Mouse (Mus musculus) lung, postnatal 0 days (tissue): Measurements from ENCODE around the gene Olfr521. TPM values are rescaled to one million over a fixed set of nuclear protein-coding genes. Genes with fewer than 3 reads are reported as not detected.
"Not testable (repeated sequence)": the region's sequence is repeated elsewhere in the genome, so short reads cannot be mapped to it uniquely, and the experiment has no call there.

Source experiments
- ATAC-seq: fragments of 200-750 bp; cut with Nextera tagmentation; 2 replicates; pipeline ENCODE4 v1.8.0; 2017; ENCODE audit warnings: moderate library complexity
- DNase-seq: peaks from one replicate; pipeline ENCODE4 v3.0.0-alpha.2; 2016; ENCODE audit warnings: low spot score
- H3K27ac ChIP-seq: fragments of 300-500 bp; sonication (generic); 2 replicates; pipeline ENCODE4 v1.5.1; 2014; ENCODE audit warnings: antibody characterized with exemption, mild to moderate bottlenecking, low read length, mixed read lengths
- H3K27me3 ChIP-seq: fragments of 300-500 bp; sonication (generic); replicated peaks from 2 replicates; pipeline ENCODE4 v1.6.1; 2014; ENCODE audit warnings: low read length, mixed read lengths; ENCODE audit not compliant: insufficient read depth
- H3K36me3 ChIP-seq: fragments of 300-500 bp; sonication (generic); 2 replicates; pipeline ENCODE4 v1.6.1; 2014; ENCODE audit warnings: low read length, mixed read lengths; ENCODE audit not compliant: insufficient read depth
- H3K4me1 ChIP-seq: fragments of 300-500 bp; sonication (generic); 2 replicates; pipeline ENCODE4 v1.6.1; 2014; ENCODE audit warnings: antibody characterized with exemption, low read depth, low read length, mixed read lengths; ENCODE audit not compliant: insufficient read depth
- H3K4me2 ChIP-seq: fragments of 300-500 bp; sonication (generic); replicated peaks from 2 replicates; pipeline ENCODE4 v1.6.1; 2014; ENCODE audit warnings: low read depth, mild to moderate bottlenecking, low read length, moderate library complexity, mixed read lengths
- H3K4me3 ChIP-seq: fragments of 300-500 bp; sonication (generic); 2 replicates; pipeline ENCODE4 v1.5.1; 2014; ENCODE audit warnings: low read depth, low read length
- H3K9ac ChIP-seq: fragments of 300-500 bp; sonication (generic); replicated peaks from 2 replicates; pipeline ENCODE4 v1.6.1; 2014; ENCODE audit warnings: low read depth, mild to moderate bottlenecking
- H3K9me3 ChIP-seq: fragments of 300-500 bp; sonication (generic); 2 replicates; pipeline ENCODE4 v1.6.1; 2016; ENCODE audit warnings: low read length, mixed read lengths
- CTCF ChIP-seq: IDR thresholded peaks from 2 replicates; pipeline ENCODE4 v1.5.1; 2016; ENCODE audit warnings: antibody characterized with exemption, mild to moderate bottlenecking
- EP300 ChIP-seq: IDR thresholded peaks from 2 replicates; pipeline ENCODE4 v1.6.1; 2016; ENCODE audit warnings: antibody characterized with exemption, mild to moderate bottlenecking, control low read depth
- WGBS: fragments of 180-500 bp; shearing (Covaris S2); extraction: QIAGEN DNeasy Blood & Tissue Kit; methylation state at CpG from one replicate; pipeline ENCODE4 v1.1.7; 2014; 5-methylcytosine and 5-hydroxymethylcytosine counted together
- polyA plus RNA-seq: library from polyadenylated mRNA; unstranded; fragments of >200 nt; fragmentation: Nextera tagmentation; extraction: Ambion mirVana; gene quantifications from 2 replicates; pipeline ENCODE4 v1.2.1, GENCODE M21; 2015

Gene Olfr521
- polyA plus RNA-seq, 1 experiment from 2014 or later = not detected

DNA sequence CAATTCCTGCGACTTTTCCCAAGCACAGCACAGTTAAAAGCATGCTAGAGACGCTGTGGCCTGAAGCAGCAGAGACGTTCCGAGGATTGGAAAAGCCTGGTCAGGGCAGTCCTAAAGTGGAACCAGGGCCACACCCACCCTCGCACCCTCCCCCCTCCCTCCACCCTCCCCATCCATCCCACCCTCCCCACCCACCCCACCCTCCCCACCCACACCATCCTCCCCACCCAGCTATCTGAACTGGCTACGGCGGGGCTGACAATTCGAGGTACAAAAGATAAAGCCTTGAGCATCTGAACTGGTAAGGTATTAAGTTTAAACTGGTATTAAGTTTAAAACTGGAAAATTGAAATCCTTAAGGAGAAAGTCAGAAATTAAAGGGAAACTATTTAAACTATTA lies 40.2 kb downstream of the Olfr521 start:
- Histone ChIP-seq H3K27ac (no peak overlapping the region), H3K36me3 (no peaks in the 10 kb centered on the region), H3K9ac (no peak overlapping the region), H3K4me1 (no peaks in the 10 kb centered on the region), H3K4me2 (no peak overlapping the region), H3K27me3 (no peaks in the 10 kb centered on the region), H3K9me3 (no peaks in the 10 kb centered on the region), H3K4me3 (no peak overlapping the region)
- DNase-seq = peak; percentile 70
- TF ChIP-seq EP300 (no peak), CTCF (no peak)
- ATAC-seq = no peak
- WGBS = 61% methylated on average over 8 of the region's 8 CpGs

DNA sequence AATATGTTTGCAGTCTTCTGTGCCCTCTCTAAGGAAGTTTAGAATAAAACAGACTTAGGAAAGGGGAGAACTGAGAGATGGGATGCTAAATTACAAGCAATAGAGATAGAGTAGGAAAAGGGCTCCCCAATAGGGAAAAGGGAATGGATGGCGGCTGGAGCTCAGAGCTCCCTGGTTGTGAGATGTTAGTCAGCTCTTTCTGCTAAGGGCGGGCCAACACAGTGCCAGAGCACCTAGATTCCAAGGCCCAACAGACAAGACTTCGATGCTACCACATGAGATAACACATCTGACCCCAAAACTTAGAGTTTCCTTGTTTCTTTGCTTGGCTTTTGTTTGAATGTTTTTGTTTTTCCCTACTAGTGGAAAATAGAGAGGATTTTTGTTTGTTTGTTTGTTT lies 40.7 kb downstream of the Olfr521 start:
- H3K4me2 ChIP-seq, H3K4me3 ChIP-seq, H3K36me3 ChIP-seq, H3K27ac ChIP-seq, DNase-seq, H3K9me3 ChIP-seq, H3K4me1 ChIP-seq, H3K27me3 ChIP-seq, H3K9ac ChIP-seq, ATAC-seq: not testable (repeated sequence)
- WGBS = 78% methylated on average over 3 of the region's 3 CpGs

DNA sequence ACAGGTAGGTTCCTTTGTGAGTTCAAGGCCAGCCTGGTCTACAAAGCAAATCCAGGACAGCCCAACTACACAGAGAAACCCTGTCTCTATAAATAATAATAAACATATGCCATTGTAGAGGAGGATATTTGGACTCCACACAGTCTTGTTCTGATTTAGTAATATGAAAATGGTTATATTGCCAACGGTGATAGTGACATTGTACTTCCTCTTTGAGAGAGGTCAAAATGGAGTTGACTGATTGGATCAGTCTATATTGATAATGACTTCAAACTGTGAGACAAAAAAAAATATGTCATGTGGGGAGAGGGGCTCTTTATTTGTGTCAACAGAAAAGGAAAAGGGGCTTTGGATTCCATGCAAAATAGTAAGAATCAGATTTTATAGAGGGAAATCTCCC lies 42.0 kb downstream of the Olfr521 start:
- ATAC-seq = no peak
- no peak for DNase-seq
- no peaks in the 10 kb centered on the region for H3K4me1 ChIP-seq
- H3K4me3 ChIP-seq = no peak overlapping the region
- H3K36me3 ChIP-seq = no peaks in the 10 kb centered on the region
- H3K9me3 ChIP-seq = no peaks in the 10 kb centered on the region
- H3K9ac ChIP-seq = no peak overlapping the region
- 63% methylated on average over 1 of the region's 1 CpGs for WGBS
- TF ChIP-seq EP300 (no peak), CTCF (no peak)
- no peak overlapping the region for H3K27ac ChIP-seq
- H3K4me2 ChIP-seq = no peak overlapping the region
- no peaks in the 10 kb centered on the region for H3K27me3 ChIP-seq

GRCm38 (mm10) chr7:99807043-99807442 lies 43.7 kb downstream of the Olfr521 start:
- ATAC-seq, H3K27me3 ChIP-seq, H3K4me1 ChIP-seq, H3K36me3 ChIP-seq, H3K4me2 ChIP-seq, H3K9ac ChIP-seq, H3K9me3 ChIP-seq, H3K27ac ChIP-seq, H3K4me3 ChIP-seq: not testable (repeated sequence)
- peak; percentile 34 for DNase-seq
- 24% methylated on average over 7 of the region's 7 CpGs for WGBS
- peak; percentile 80 for TF ChIP-seq EP300

DNA sequence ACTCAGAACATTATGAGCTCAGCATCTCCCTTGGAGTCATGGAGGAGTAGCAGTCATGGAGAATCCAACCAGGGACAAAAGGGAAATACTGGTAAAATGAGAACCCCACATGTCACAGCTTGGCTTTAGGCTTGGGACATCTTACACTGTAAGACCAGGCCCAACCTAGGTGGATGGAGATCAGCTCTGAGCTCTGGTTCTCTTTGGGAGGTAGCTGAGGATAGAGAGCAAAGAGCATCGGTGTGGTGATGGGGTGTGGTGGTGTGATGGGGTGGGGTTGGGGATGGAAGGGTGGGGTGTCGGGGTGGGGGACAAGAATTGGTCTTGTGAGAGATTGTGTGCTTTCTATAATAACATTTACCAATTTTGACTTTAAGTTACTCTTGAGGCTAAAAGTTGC lies 47.5 kb downstream of the Olfr521 start:
- Histone ChIP-seq H3K4me3 (no peak overlapping the region), H3K36me3 (0 out of 2 replicates have a peak, but pooled peaks cover 4% of the 10 kb centered on the region), H3K27ac (no peak overlapping the region), H3K4me2 (no peak overlapping the region), H3K4me1 (no peaks in the 10 kb centered on the region), H3K27me3 (no peaks in the 10 kb centered on the region), H3K9me3 (no peaks in the 10 kb centered on the region), H3K9ac (no peak overlapping the region)
- TF ChIP-seq EP300 = no peak
- no peak for TF ChIP-seq CTCF
- DNase-seq (no peak), ATAC-seq (no peak)
- WGBS = 62% methylated on average over 2 of the region's 2 CpGs

DNA sequence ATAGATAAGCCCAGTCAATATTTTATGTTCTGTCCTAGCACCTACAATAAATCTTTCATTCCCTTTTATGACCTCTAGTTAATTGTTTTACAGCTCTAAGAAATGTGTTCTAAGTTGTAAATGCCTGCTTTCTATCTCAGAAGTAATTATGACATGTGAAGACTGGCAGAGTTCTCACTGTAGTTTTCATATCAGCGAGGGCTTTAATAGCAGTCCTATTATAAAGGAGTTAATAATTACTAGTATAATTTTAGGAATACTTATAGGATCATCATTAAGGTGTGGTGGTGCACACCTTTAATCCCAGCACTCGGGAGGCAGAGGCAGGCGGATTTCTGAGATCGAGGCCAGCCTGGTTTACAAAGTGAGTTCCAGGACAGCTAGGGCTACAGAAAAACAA lies 48.4 kb downstream of the Olfr521 start:
- Histone ChIP-seq H3K36me3 (0 out of 2 replicates have a peak, but pooled peaks cover 4% of the 10 kb centered on the region), H3K4me1 (no peaks in the 10 kb centered on the region), H3K27ac (no peak overlapping the region), H3K9me3 (no peaks in the 10 kb centered on the region), H3K27me3 (no peaks in the 10 kb centered on the region), H3K4me3 (no peak overlapping the region), H3K9ac (no peak overlapping the region), H3K4me2 (no peak overlapping the region)
- no peak for TF ChIP-seq CTCF
- TF ChIP-seq EP300 = no peak
- ATAC-seq (no peak), DNase-seq (no peak)
- WGBS = 83% methylated on average over 4 of the region's 4 CpGs

- TF ChIP-seq CTCF (peak; percentile 75), EP300 (no peak)
- no peak overlapping the region for H3K4me2 ChIP-seq
- no peak overlapping the region for H3K27ac ChIP-seq
- H3K36me3 ChIP-seq = 0 out of 2 replicates have a peak, but pooled peaks cover 4% of the 10 kb centered on the region
- H3K4me1 ChIP-seq = no peaks in the 10 kb centered on the region
- no peak overlapping the region for H3K4me3 ChIP-seq
- 87% methylated on average over 11 of the region's 11 CpGs for WGBS
- H3K27me3 ChIP-seq = no peaks in the 10 kb centered on the region
- no peak overlapping the region for H3K9ac ChIP-seq
- no peaks in the 10 kb centered on the region for H3K9me3 ChIP-seq
- no peak for ATAC-seq
- DNase-seq = peak; percentile 33
Measured at GRCm38 (mm10) chr7:99813394-99813793, 50.1 kb downstream of the Olfr521 start.

- H3K9me3 ChIP-seq, H3K36me3 ChIP-seq, H3K27me3 ChIP-seq, H3K9ac ChIP-seq, H3K27ac ChIP-seq, H3K4me3 ChIP-seq, H3K4me1 ChIP-seq: not testable (repeated sequence)
- H3K4me2 ChIP-seq = peak overlapping the region; percentile 25; the same call in 1 of the 2 replicates
- ATAC-seq (peak; percentile 67), DNase-seq (peak; percentile 60)
- WGBS = 24% methylated on average over 9 of the region's 9 CpGs
Measured at GRCm38 (mm10) chr7:99818181-99818725, 54.9 kb downstream of the Olfr521 start.
